Comparison of ENCODE assay signal across 28 mouse cellular contexts in the genomic region with DNA sequence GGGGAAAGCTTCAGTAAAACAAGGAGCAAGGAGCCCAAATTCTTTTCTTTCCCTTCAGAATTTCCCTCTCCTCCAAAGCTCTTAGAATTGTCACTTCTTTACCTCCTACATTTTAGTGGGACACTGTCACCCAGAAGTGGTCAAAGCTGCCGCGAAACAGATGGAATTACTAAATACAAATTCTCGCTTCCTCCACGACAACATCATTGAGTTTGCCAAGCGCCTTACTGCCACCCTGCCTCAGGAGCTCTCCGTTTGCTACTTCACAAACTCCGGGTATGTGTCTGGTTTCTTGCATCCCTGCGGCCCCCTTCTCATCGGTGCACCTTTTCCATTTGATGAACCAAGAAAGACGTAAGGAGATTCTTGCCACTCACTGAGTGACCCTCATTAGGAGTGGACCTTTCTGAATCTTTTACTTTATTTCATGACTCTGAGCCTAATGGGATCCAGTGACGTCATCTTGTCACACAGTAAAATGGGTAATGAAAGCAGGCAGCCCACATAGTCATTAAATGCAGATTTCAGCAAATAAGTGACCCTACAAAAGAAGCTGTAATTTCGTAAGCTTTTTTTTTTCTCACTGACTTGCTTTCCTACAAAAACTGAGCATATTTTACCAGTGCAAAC. TPM values are rescaled to one million over a fixed set of nuclear protein-coding genes. Genes with fewer than 3 reads are reported as not detected.
DNase-seq lines count a peak whose midpoint lies in the region; ATAC-seq and TF ChIP-seq lines count a peak whose summit lies in the region.
"Had no signal": no experiment of that assay in that cellular context is flagged by ENCODE, and none has a peak within 500 bp of the region (broad histone marks: within the 10 kb centered on the region; RNA-seq: fewer than 3 reads in every experiment).

No protein-coding gene starts in this region.

- H3K27me3 ChIP-seq in limb, embryonic 13.5 days, result no peaks in the 10 kb centered on the region
- H3K27me3 ChIP-seq: hindbrain, embryonic 15.5 days had no signal

- H3K4me2 ChIP-seq in limb, embryonic 13.5 days (replicated peaks), result peak overlapping the region; percentile 41
- H3K4me2 ChIP-seq: embryonic facial prominence, embryonic 12.5 days; hindbrain, embryonic 15.5 days; liver, embryonic 13.5 days; lung, embryonic 14.5 days had no signal

- peak in 1 of 2 experiments; percentile 24 for DNase-seq in left cerebral cortex, adult 2 months (ENCODE audit: extremely low spot score in 1 of 2, low spot score in 2 of 2)
- DNase-seq in left cerebral cortex, adult 11 months (ENCODE audit: low spot score), result no peak
- DNase-seq in Muller cell, postnatal 12 days (ENCODE audit: inconsistent ontology term), result peak; percentile 51
- DNase-seq in cerebellum, adult 11 months, result no peak
- no peak for DNase-seq in adrenal gland, postnatal 25 days
- DNase-seq: adrenal gland, postnatal 14 days; cerebellum, adult 9-11 months; heart, postnatal 36 days; liver, embryonic 13.5 days; lung, embryonic 14.5 days; lung, postnatal 36 days; thymus, adult 18-20 months had no signal

- TF ChIP-seq CTCF in left cerebral cortex, adult 2 months (IDR thresholded peaks at IDR 0.05), result no peak
- TF ChIP-seq CTCF in cortical plate, adult 2 months (IDR thresholded peaks at IDR 0.05; ENCODE audit: extremely low read depth, insufficient read depth, low read length), result no peak

- no peak for TF ChIP-seq POLR2A in cortical plate, adult 2 months (IDR thresholded peaks at IDR 0.05; ENCODE audit: extremely low read depth, insufficient read depth, low read length)

- H3K27ac ChIP-seq in left cerebral cortex, adult 2 months, result no peak overlapping the region
- no peak overlapping the region for H3K27ac ChIP-seq in cortical plate, adult 2 months (ENCODE audit: insufficient read depth, low read length)
- H3K27ac ChIP-seq in limb, embryonic 13.5 days, result no peak overlapping the region
- H3K27ac ChIP-seq: embryonic facial prominence, embryonic 12.5 days; hindbrain, embryonic 15.5 days; kidney, postnatal 0 days; liver, embryonic 13.5 days had no signal

- 37% methylated on average over 12 of the region's 12 CpGs for WGBS in limb, embryonic 13.5 days

- peak overlapping the region; percentile 13; the same call in 1 of the 2 replicates for H3K4me3 ChIP-seq in left cerebral cortex, adult 2 months
- H3K4me3 ChIP-seq in cortical plate, adult 2 months (ENCODE audit: insufficient read depth, low read length), result peak overlapping the region; percentile 7; the same call in 1 of the 2 replicates
- no peak overlapping the region for H3K4me3 ChIP-seq in limb, embryonic 13.5 days
- H3K4me3 ChIP-seq: embryonic facial prominence, embryonic 12.5 days; erythroblast, embryonic 14.5 days; hindbrain, embryonic 15.5 days; liver, embryonic 13.5 days had no signal

- no peaks in the 10 kb centered on the region for H3K4me1 ChIP-seq in cortical plate, adult 2 months (ENCODE audit: control insufficient read depth, insufficient read depth, low read length)
- H3K4me1 ChIP-seq in limb, embryonic 13.5 days, result peaks cover 27% of the 10 kb centered on the region
- H3K4me1 ChIP-seq: liver, embryonic 13.5 days had no signal

- H3K36me3 ChIP-seq in limb, embryonic 13.5 days, result no peaks in the 10 kb centered on the region
- H3K36me3 ChIP-seq: embryonic facial prominence, embryonic 12.5 days; hindbrain, embryonic 15.5 days; liver, embryonic 13.5 days had no signal

- no peaks in the 10 kb centered on the region for H3K9me3 ChIP-seq in limb, embryonic 13.5 days
- H3K9me3 ChIP-seq: embryonic facial prominence, embryonic 12.5 days; hindbrain, embryonic 15.5 days; liver, embryonic 13.5 days had no signal

- no peak for ATAC-seq in limb, embryonic 13.5 days (ENCODE audit: low FRiP score, low read depth)
- ATAC-seq in megakaryocyte, adult 5-6 weeks (ENCODE audit: poor library complexity, severe bottlenecking), result no peak
- ATAC-seq: activated CD4-positive, CD25-positive, alpha-beta regulatory T cell, adult 4 months; intestine, postnatal 0 days had no signal

- H3K9ac ChIP-seq in limb, embryonic 13.5 days, result no peak overlapping the region
- H3K9ac ChIP-seq: embryonic facial prominence, embryonic 12.5 days; hindbrain, embryonic 15.5 days; liver, embryonic 13.5 days; lung, embryonic 14.5 days had no signal

- intact Hi-C loops in left cerebral cortex, adult 2 months (cut with DNase I), result no loop called here

RNA-seq across cellular contexts. Expression of gene Etnppl, which starts 3.4 kb away (rescaled TPM):
- 10 to 100 TPM; 13.8 to 15.1 TPM for total RNA-seq in left cerebral cortex, adult 2 months (2021)
- 19.7 and 22.5 TPM in 2 replicates for polyA plus RNA-seq in cortical plate, adult 2 months (2012; rRNA removed)
- 0.29 and 0.43 TPM in 2 replicates for polyA plus RNA-seq in limb, embryonic 13.5 days (2015; fragmentation: Nextera tagmentation; extraction: Ambion mirVana)
- not detected in 2 replicates for total RNA-seq in megakaryocyte, adult 5-6 weeks (2015)
- total RNA-seq in megakaryocyte, adult 5-6 weeks (2017), result not detected in 2 replicates
- 0.71 and 0.76 TPM in 2 replicates for total RNA-seq in adrenal gland, postnatal 25 days (2021)
- total RNA-seq: granulocyte monocyte progenitor cell, adult 5-6 weeks; heart, postnatal 36 days; neutrophil, adult 5-6 weeks had no signal
- polyA plus RNA-seq: erythroblast, embryonic 14.5 days; heart, embryonic 14.5 days; hindbrain, embryonic 15.5 days; liver, embryonic 13.5 days; lung, embryonic 14.5 days; midbrain, postnatal 0 days; spleen, adult 2 months; stomach, embryonic 14.5 days; urinary bladder, adult 2 months had no signal
